Mouse (Mus musculus): ENCODE results near the gene Kcnh2.

GRCm38 (mm10) chr5:24364061-24364460 lies 12.7 kb upstream of the Kcnh2 start:
- TF ChIP-seq CTCF (IDR thresholded peaks at IDR 0.05; ENCODE audit: low read depth) = no peak
- no peak for TF ChIP-seq EP300 (IDR thresholded peaks at IDR 0.05; ENCODE audit: low read depth)

Measured in liver, postnatal 0 days (tissue).